Mouse (Mus musculus) heart, postnatal 4 days (tissue): ENCODE measurements around the gene Mdga1. TPM values are rescaled to one million over a fixed set of nuclear protein-coding genes. Genes with fewer than 3 reads are reported as not detected.

ENCODE experiments used
- DNase-seq: peaks from one replicate; pipeline ENCODE4 v3.0.0; 2021
- total RNA-seq, 2 experiments: library from RNA; stranded (reverse); gene quantifications; 2 replicates each; pipeline ENCODE4 v1.2.3; 2021

Gene Mdga1
- total RNA-seq, 2 experiments from 2014 or later, result 16.9 to 17.3 TPM

DNA sequence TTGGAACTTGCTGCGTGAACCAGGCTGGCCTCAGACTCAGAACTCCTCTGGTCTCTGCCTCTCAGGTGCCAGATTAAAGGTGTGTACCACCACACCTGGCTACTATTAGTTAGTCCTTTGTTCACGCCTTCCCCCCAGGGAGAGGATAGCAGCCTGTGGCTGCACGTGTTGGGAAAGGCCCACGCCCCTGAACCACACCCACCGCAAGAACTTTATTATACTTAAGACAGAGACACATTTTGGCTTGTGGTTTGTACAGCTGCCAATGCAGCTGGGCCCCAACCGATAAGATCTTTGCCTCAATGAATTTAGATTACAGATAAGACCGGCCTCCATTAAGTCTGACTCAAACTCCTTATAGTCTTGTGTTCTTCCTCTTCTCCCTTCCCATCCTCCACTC, 10.0 kb upstream of the Mdga1 start:
- no peak for DNase-seq

GRCm38 (mm10) chr17:29979020-29979419, 9.1 kb upstream of the Mdga1 start:
- DNase-seq, result peak; percentile 33

DNA sequence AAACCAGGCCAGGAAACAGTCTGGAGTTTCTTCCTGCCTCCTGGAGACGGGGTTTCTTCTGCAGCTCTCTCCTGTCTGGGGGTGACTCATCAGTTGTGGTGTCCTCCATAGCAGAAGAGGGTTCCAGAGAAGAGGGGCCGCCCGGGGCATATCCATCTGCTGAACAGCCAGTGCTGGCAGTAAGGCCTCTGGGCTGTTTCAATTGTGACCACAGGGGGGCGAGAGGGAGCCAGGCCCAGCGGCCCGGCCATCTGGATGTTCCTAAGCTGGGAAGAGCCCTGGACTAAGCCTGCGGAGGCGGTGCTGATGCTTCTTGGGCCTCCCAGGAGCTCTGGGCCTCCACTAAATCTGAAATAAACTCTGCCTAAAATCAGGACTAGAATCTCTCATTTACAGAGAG, 5.8 kb upstream of the Mdga1 start:
- DNase-seq, result peak; percentile 95

DNA sequence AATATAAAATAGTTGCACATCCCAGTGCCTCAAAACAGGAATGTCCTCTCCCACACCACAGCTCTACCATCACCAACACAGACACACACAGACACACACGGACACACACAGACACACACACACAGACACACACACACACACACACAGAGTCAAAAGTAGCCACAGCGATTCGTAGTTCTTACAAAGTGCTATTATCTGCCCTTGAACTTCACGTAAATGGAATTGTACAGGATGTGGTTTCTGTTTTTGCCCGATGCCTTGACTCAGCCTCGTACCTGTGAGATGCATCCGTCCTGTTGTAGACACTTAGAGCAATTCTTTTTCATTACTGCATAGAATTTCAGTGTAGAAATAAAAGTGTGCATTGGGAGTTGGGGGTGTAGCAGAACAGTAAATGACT, 3.3 kb upstream of the Mdga1 start:
- no peak for DNase-seq

DNA sequence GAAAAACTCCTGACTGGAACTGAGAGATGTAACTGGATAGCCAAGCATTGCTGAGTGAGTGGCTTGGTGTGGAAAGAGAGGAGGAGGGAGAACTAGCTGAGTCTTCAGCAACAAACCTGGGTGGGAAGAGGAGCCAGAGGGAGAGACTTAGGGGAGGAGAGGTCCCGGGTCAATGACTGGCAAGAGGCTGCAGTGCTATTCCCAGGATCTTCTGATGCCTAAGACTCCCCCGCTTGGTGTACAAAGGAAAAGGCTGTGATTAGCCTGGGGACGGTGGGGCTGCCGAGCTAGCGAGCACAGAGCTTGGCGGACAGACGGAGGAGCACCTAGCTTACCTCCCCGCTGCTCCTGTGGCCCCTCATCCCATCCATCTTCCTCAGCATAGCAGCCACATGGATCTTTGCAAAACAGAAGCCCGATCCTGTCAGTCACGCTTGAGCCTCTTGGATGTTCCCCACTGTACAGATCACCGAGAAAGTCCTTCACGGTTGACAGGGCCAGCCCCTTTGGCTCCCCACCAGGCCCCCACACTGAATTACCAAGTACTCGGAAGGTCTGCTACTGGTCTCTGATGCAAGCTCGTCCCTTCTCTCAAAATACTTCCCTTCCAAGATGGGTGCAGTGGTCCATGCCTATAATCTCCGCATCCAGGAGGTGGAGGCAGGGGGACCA, 2.0 kb upstream of the Mdga1 start:
- DNase-seq, result no peak

DNA sequence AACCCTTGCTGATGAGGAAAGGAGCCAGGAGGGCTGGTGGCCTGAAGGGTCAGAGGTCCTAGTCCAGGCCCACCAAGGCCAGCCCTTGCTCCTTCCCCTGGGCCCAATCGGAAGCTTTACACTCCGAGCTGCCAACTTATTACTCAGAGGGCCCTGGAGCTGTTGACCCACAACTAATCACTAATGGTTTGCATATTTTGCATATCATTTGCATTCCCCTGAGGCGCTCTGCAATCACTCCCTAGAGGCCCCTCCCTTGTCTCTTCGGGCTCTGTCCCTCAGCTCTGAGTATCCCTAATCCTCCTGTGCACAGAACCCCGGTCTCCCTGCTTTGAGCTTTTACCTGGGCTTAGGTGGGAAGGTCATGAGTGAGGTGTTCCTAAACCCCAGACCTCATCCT, 4.4 kb downstream of the Mdga1 start:
- no peak for DNase-seq

- DNase-seq, result peak; percentile 37
Measured at GRCm38 (mm10) chr17:29963730-29964259, 6.1 kb downstream of the Mdga1 start.

DNA sequence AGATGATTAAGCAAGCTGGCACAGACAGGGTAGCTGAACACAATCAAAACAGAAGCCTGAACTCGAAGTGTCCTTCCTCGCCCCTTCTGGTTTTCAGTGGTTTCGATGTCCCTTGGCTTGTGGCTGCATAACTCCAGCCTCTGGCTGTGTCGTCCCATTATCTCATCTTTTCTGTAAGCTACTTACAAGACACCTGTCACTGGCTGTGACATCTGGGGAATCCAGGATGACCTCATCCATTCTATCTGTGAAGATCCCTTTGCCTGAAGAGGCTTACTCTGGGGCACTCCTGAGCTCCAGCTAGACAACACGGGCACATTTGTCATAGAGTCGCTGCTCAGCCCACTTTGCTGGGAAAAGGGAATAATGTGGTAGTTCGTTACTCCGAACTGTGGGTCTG, 14.0 kb downstream of the Mdga1 start:
- no peak for DNase-seq

DNA sequence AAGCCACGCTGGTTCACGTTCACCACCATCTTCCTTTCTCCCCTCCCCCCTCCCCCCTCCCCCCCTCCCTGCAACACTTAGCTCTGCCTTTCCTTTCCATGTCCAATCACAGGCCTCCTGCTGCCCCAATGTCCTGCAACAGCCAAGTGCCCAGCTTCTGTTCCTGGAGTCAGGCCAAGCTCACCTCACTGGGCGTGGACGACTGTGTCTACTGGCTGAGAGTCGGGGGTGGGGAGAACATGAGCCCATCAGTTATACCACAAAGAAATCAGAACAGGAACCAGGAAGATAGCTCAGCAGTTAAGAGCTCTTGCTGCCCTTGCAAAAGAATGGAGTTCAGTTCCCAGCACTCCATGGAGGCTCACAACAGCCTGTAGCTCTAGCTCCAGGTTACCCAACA, 15.6 kb downstream of the Mdga1 start:
- peak; percentile 40 for DNase-seq

DNA sequence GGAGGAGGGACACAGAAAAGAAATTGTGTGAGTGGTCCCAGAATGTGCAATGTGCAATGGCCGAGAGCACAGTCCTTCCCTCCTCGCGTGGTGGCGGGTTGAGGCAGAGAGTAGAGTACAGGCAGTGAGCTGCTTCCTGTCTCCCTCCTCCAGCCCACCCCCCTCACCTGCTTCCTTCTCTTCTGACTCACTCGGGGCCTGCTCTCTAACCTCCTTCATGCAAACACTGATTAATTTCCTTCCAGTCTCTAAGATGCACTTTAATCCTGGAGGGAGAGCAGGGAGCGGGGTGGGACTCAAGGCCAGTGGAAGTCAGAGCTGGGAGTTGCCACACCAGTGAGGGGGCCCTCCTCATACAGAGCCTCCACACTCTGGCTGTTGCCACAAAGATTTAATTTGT, 18.8 kb downstream of the Mdga1 start:
- DNase-seq, result no peak

DNA sequence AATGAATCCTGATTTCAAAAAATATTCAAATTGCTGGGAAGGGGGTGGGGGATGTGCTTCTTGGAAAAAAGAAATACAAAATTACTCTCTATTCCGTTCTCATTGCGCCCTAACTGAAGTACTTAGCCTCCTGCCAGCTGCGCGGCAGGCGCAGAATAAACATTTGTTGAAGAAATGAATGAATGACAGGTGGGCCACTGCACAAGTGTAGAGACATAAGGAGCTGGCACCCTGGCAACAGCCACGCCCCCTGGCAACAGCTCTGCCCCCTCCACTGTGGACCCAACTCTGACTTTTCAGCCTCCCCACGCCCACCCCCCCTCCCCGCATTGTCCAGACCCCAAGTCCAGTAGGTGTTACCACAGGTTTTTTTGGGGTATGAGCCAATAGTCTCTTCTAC, 19.3 kb downstream of the Mdga1 start:
- DNase-seq, result no peak

GRCm38 (mm10) chr17:29947271-29947714, 22.6 kb downstream of the Mdga1 start:
- DNase-seq, result no peak

DNA sequence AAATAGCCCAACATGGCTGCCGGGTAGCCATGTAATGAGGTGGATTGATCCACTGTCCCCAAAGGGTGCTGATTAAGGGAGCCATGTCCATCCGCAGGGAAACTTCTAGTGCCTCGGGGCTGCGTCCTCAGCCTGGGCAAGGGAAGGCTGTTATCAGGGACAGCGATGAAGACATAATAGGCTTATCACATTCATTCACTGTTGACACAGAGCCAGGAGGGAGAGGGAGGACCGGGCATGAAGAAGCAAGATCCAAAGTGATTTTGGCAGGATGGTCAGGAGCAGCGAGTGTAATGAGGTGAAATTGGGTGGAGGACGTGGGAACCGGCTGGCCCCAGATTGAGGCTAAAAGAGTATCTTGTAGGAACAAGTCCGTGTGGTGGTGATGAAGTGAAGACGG, 25.5 kb downstream of the Mdga1 start:
- DNase-seq, result no peak

DNA sequence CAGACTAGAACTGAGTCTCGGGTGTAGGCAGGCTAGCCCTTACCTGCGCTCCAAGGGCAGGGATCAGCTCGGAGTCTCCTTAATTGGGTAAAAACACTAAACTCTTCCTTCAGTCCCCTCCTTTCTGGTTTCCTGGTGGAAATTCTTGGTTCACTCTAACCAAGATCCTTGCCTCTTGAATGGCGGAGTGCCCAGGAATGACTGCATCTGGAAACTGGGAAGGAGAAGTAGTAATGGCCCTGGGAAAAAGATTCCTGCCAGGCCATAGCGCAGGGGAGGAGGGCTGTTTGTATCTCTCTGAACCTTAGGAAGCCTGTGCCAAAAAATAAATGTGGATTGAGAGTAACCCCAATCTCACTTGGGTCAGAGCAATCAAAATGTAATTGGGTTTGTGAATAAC, 30.9 kb downstream of the Mdga1 start:
- peak; percentile 42 for DNase-seq

GRCm38 (mm10) chr17:29937350-29937781, 32.5 kb downstream of the Mdga1 start:
- no peak for DNase-seq

DNA sequence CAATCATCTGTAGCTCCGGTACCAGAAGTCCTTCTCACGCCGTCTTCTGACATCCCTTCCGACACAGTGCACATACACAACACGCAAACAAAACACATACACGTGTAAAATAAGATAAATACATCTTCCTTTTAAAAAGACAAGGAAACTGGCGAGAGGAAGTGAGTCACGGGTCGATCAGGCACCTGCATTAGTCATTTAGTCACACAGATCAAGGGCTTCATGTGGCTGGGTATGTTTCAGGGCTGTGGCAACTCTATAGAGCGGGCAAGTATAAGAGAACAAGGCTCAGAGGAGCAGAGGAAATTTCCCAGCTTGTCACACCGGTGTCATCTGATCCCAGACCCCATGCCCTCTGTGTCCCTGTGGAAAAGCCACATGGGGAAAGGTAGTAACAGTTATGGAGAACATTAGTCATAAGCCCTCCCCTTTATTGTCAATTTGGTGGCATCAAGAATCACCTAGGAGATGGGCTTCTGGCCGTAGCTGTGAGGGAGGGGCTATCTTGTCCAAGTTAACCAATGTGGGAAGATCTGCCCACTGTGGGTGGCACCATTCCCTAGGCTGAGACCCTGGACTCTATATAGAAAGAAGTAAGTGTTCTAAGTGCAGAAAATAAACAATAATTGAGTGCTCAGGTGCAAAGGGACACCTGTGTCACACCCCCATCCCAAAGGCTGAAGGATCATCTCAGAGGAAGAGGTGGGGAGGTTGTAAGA, 35.6 kb downstream of the Mdga1 start:
- DNase-seq, result no peak

GRCm38 (mm10) chr17:29932753-29933152, 37.1 kb downstream of the Mdga1 start:
- DNase-seq, result no peak

GRCm38 (mm10) chr17:29931224-29931945, 38.5 kb downstream of the Mdga1 start:
- DNase-seq, result no peak

GRCm38 (mm10) chr17:29928751-29929237, 41.1 kb downstream of the Mdga1 start:
- DNase-seq, result peak; percentile 74

DNA sequence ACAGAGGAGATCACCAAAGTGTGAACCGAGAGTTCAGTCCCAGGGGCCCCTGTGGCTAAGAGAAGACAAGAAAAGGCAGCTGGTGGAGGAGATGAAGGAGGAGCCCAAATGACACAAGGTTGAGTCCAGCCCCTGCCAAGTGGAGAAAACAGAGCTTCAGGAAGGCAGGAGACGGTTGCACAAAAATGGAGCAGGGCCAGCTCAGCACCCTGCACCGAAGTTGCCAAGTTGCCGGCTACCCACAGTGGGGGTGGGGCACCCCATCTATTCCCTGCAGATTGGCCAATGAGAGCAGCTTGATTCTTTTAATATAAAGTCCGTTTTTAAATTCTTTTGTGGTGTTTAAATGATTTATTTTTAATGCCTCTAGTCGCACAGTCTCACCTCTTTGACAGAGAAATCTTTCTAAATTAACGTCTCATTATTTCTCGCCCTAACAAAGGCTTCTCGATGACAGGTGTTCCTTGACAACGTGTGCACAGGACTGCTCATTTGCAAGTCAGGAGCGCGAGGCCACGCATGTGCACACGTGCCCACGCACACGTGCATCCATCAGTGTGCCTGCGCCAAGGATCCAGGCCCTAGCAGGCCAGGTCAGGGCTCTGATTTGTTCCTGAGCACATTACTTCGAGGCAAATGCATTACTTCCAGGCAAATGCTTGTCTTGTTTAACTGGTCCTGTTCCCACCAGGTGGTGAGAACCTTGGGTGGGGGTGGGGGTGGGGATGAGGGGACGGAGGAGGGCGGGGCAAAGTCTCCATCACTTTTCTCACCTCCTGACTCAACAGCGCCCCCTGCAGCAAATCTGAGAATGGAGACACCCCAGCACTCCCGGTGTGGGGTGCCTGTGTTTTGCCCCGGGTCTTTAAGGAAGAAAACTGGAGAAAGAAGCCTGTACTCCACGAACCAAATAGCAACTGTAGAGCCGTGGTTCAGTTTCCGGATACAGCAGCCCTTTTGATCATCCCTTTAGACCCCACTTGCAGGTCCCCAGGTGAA, 44.0 kb downstream of the Mdga1 start:
- DNase-seq, result no peak

- DNase-seq, result peak; percentile 26
Measured at GRCm38 (mm10) chr17:29920089-29920488, 49.8 kb downstream of the Mdga1 start.

DNA sequence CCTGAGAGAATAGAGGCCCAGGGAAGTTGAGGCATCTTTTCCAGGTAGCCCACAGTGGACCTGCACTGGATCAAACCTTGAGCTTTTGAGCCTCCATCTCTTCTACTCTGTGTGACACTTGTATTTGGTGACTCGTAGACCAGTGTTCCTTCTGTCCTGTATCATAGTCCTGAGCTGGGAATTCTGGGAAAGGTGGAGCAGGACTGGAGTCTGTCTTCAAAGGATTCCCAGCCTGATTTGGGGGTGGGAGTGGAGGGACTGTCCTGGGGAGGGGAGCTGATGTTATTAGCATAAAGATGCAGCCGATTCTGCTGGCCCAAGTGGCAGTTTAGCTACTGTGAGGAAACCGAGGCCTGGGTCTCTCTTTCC, 50.4 kb downstream of the Mdga1 start:
- no peak for DNase-seq
